Mouse (Mus musculus) neural tube, embryonic 13.5 days (tissue): ENCODE results near the gene Ak1. TPM values are rescaled to one million over a fixed set of nuclear protein-coding genes. Genes with fewer than 3 reads are reported as not detected.

Experiments used
- ATAC-seq: fragments of 200-750 bp; cut with Nextera tagmentation; 2 replicates; pipeline ENCODE4 v1.8.0; 2017; ENCODE audit warnings: low read depth, mild to moderate bottlenecking, moderate TSS enrichment, moderate library complexity
- H3K27ac ChIP-seq: fragments of 300-500 bp; sonication (generic); replicated peaks from 2 replicates; pipeline ENCODE4 v1.5.1; 2015; ENCODE audit warnings: moderate library complexity, mild to moderate bottlenecking, inconsistent platforms
- H3K27me3 ChIP-seq: fragments of 300-500 bp; sonication (generic); 2 replicates; pipeline ENCODE4 v1.6.1; 2015; ENCODE audit warnings: mild to moderate bottlenecking, inconsistent platforms
- H3K36me3 ChIP-seq: fragments of 300-500 bp; sonication (generic); 2 replicates; pipeline ENCODE4 v1.6.1; 2015; ENCODE audit warnings: mild to moderate bottlenecking, inconsistent platforms
- H3K4me1 ChIP-seq: fragments of 300-500 bp; sonication (generic); replicated peaks from 2 replicates; pipeline ENCODE4 v1.6.1; 2015; ENCODE audit warnings: inconsistent platforms
- H3K4me2 ChIP-seq: fragments of 300-500 bp; sonication (generic); 2 replicates; pipeline ENCODE4 v1.6.1; 2015; ENCODE audit warnings: inconsistent platforms, mild to moderate bottlenecking, moderate library complexity
- H3K4me3 ChIP-seq: fragments of 300-500 bp; sonication (generic); 2 replicates; pipeline ENCODE4 v1.5.1; 2015; ENCODE audit warnings: mild to moderate bottlenecking, inconsistent platforms
- H3K9ac ChIP-seq: fragments of 300-500 bp; sonication (generic); 2 replicates; pipeline ENCODE4 v1.6.1; 2015; ENCODE audit warnings: moderate library complexity, mild to moderate bottlenecking, inconsistent platforms
- H3K9me3 ChIP-seq: fragments of 300-500 bp; sonication (generic); 2 replicates; pipeline ENCODE4 v1.6.1; 2016; ENCODE audit warnings: inconsistent platforms
- WGBS: fragments of 180-500 bp; shearing (Covaris S2); methylation state at CpG from one replicate; pipeline ENCODE4 v1.1.7; 2015; 5-methylcytosine and 5-hydroxymethylcytosine counted together
- polyA plus RNA-seq: library from polyadenylated mRNA; unstranded; fragments of >200 nt; fragmentation: Nextera tagmentation; extraction: Ambion mirVana; gene quantifications from 2 replicates; pipeline ENCODE4 v1.2.1, GENCODE M21; 2015

Ak1 gene
- polyA plus RNA-seq, 1 experiment from 2014 or later, result 74.2 TPM

DNA sequence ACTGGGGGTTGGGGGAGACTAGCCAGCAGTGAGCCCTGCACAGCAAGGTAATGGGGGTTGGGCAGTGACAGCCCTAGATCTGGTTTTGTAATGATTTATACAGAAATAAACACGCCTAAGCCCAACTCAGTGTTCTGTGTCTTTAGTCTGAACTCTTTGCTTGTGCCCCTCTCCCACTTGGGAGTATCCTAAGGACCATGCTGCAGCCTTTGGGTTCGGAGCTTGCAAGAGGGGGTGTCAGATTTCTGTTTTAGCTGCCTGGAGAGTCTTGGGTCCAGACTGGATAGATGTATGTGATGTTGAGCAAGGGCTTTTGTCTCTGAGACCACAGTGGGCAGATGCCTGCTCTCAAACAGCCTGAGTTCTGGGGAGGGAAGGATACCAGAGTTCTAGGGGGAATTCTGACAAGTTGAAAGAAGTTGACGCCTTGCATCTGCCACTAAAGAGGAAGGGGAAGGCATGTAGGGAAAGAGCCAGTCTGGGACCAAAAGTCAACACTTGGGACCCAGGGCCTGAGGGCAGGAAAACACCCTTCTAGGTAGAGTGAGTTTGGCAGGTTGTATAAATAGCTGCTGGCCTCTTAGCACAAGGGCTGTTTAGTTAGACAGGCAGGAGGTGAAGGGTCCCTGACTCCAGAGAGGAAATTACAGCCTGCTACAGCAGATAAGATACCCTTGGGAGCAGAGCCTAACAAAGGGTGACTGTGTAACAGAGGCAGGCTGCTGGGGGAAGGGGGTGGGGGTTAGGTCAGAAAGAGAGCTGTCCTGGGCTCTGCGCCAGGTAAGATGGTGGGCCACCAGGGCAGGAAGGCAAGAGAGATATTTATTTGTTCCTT, 659 bp upstream of the Ak1 start:
- H3K4me3 ChIP-seq, result no peak overlapping the region
- peak; percentile 25; the same call in 1 of the 2 replicates for ATAC-seq
- no peaks in the 10 kb centered on the region for H3K27me3 ChIP-seq
- H3K9ac ChIP-seq, result peak overlapping the region; percentile 38; the same call in 1 of the 2 replicates
- peak overlapping the region; percentile 73 for H3K27ac ChIP-seq
- no peaks in the 10 kb centered on the region for H3K9me3 ChIP-seq
- peaks cover 54% of the 10 kb centered on the region for H3K4me1 ChIP-seq
- H3K36me3 ChIP-seq, result 0 out of 2 replicates have a peak, but pooled peaks cover 8% of the 10 kb centered on the region
- 37% methylated on average over 4 of the region's 4 CpGs for WGBS
- no peak overlapping the region for H3K4me2 ChIP-seq

DNA sequence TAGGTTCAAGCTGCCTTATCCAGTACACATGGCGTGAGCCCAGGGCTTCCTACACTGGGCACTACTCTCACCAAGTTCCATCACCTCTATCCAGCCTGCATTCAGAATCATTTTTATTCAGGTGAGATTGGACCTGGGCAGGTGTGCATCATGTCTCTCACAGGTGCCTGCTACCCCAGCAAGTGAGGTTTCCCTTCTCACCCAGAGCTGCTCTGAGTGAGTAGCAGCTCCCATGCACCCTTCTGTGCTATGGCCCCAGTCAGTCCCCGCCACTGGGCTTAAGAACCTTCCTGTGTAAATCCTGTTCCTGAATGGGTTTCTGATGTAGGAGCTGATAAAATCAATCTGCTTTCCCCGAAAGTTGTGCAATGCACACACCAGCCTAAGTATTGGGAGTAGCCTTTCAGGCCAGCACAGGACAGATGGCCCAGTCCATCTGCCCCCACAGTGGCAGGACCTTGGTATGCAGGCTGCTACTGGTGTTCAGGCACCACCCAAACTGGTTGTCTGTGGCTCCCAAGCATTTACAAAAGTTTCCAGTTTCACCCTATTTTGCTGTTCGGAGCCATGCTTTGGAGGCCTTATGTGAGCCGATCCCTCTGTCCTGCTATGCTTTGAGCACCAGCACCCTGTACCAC, 2.7 kb downstream of the Ak1 start:
- 82% methylated on average over 5 of the region's 5 CpGs for WGBS
- Histone ChIP-seq H3K4me1 (peaks cover 76% of the 10 kb centered on the region), H3K27ac (no peak overlapping the region), H3K4me2 (no peak overlapping the region), H3K9ac (no peak overlapping the region), H3K9me3 (no peaks in the 10 kb centered on the region), H3K4me3 (no peak overlapping the region), H3K27me3 (no peaks in the 10 kb centered on the region), H3K36me3 (no peaks in the 10 kb centered on the region)
- no peak for ATAC-seq

DNA sequence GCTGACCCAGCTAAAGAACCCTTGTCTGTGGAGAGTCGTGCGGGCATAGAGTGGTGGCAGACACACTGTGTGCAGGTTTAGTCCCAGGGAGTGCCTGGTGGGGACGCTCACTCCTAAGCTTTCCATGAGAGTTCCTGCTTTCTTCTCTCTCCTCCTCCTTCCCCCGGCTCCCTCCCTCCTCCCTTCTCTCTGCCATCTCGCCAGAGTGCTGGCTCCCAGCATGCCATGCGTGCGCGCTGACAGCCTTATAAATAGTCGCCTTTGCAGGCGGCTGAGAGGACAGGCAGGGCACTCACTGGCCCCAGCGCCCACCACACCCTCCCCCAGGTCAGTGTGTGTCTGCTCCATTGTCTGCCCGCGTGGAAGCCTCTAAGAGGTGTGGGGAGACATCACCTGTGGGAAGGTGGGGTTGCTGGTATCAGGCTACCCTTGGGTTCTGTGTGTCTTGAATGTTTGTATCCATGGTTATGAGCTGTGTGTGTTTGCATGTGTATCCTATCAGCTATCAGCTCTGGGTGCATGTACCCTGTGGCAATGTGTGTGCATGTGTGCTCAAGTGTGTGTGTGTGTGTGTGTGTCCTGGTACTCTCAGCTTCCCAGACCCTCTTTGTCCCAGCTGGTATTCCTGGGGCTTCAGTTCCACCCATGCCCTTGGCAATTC, 3.8 kb downstream of the Ak1 start:
- peak; percentile 43 for ATAC-seq
- no peaks in the 10 kb centered on the region for H3K36me3 ChIP-seq

DNA sequence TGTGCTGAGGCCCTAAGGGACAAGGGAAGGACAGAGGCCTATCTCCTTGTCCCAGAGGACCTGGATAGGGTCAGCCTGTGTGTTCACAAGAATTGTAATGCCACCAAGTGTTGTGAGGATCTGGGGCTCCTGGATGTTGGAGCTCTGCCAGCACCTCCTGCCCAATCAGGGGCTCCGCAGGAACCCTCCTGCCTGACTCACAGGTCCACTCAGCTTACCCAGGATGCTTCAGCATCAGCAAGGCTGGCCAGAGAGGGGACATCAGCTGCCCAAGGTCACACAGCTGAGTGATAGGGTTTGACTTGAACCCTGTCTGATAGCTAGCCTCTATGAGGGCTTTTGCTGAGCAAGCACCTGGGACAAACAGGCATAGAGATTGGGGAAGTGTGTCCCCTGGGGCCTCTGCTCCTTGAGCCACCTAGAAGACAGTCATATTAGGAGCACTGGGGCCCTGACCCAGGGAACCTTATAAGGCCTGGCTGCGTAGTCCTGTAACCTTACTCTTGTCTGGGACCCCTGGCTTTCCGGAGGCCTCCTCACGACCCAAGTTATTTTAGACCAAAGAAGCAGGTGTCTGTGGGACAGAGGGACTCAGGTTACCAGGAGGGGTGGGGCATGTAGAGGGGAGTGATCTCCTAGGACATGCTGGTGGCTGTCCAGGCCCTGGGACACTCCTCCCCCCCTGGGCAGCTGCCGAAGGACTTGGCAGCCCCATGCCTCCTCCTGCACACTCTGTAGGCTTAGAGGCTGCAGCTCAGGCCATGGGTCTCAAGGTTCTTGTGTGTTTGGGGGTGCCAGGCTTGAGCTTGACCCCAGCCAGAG, 4.5 kb downstream of the Ak1 start:
- H3K9ac ChIP-seq, result peak overlapping the region; percentile 75
- 0 out of 2 replicates have a peak, but pooled peaks have one; percentile 1 for ATAC-seq
- peaks cover 66% of the 10 kb centered on the region for H3K4me1 ChIP-seq
- whole genome bisulfite sequencing, result 63% methylated on average over 5 of the region's 5 CpGs
- H3K27ac ChIP-seq, result peak overlapping the region; percentile 91
- no peaks in the 10 kb centered on the region for H3K36me3 ChIP-seq
- peak overlapping the region; percentile 35 for H3K4me3 ChIP-seq
- H3K9me3 ChIP-seq, result no peaks in the 10 kb centered on the region
- peak overlapping the region; percentile 65 for H3K4me2 ChIP-seq
- no peaks in the 10 kb centered on the region for H3K27me3 ChIP-seq

More for the DNA sequence above, 3.8 kb downstream of the Ak1 start:
- H3K9me3 ChIP-seq, result no peaks in the 10 kb centered on the region
- peak overlapping the region; percentile 35 for H3K4me3 ChIP-seq
- peak overlapping the region; percentile 65 for H3K4me2 ChIP-seq
- peak overlapping the region; percentile 91 for H3K27ac ChIP-seq
- peak overlapping the region; percentile 75 for H3K9ac ChIP-seq
- WGBS, result 3% methylated on average over 13 of the region's 13 CpGs
- peaks cover 73% of the 10 kb centered on the region for H3K4me1 ChIP-seq
- H3K27me3 ChIP-seq, result no peaks in the 10 kb centered on the region

DNA sequence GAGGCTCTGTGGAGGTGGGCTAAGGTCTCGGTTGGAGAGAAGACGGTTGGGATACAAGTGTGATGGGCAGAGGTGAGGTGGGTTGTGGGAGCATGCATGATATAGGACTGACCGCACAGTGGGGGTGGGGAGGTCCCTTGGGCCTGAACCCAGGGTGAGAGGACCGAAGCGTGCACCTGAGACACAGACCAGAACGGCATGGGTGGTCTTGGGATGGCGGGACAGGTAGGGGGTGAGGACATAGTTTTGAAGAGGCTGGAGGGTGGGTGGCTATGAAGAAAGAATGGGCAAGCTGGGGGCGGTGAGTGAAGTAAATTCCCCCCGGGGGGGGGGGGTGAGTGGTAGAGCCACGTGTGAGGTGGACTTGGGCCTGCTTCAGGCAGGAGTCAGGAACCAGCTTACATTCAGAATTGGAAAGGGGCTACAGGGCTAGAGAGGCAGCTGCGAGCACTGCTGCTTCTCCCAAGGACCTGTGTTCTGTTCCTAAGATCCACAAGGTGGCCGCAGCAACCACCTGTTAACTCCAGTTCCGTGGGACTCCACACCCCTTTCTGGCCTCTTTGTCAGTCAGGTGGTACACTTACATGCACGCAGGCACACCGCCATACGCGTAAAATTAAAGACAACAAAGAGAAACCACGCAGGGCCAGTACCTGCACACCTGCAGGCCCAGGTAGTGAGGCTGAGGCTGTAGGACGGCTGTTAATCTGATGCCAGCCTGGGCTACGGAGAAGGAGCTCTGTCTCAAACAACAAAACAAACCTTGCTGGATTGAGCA, 5.9 kb downstream of the Ak1 start:
- Histone ChIP-seq H3K4me3 (no peak overlapping the region), H3K27me3 (no peaks in the 10 kb centered on the region), H3K9me3 (no peaks in the 10 kb centered on the region), H3K9ac (0 out of 2 replicates have a peak overlapping the region, but pooled peaks have one; percentile 44), H3K27ac (no peak overlapping the region; the same call in 1 of the 2 replicates), H3K4me2 (0 out of 2 replicates have a peak overlapping the region, but pooled peaks have one; percentile 65), H3K4me1 (peaks cover 56% of the 10 kb centered on the region), H3K36me3 (no peaks in the 10 kb centered on the region)
- no peak for ATAC-seq
- WGBS, result 68% methylated on average over 20 of the region's 20 CpGs

DNA sequence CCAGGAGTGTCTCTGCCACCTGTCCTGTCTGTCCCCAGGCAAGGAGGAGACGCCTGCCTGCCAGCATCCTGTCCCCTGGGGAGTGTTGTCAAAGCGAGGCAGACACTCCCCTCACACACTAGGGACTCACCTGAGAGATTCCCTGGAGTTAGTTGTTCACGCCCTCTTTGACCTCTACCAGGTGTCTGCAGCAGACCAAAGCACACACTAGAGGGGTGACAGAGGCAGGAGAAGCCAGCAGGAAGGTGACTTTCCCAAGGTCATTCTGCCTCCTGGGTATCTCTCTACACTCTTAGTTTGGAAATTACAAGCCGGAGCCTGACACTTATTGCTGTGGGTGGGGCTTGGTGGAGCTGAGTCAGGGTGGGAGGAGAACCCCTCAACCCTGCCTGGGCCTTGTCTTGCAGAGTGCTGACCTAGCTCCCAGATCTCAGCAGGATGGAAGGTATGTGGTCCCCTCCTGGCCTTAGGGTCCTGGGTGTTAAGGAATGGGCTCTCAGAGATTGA, 6.5 kb downstream of the Ak1 start:
- Histone ChIP-seq H3K27me3 (no peaks in the 10 kb centered on the region), H3K27ac (peak overlapping the region; percentile 73; the same call in 1 of the 2 replicates), H3K36me3 (no peaks in the 10 kb centered on the region), H3K4me1 (peaks cover 56% of the 10 kb centered on the region), H3K4me2 (no peak overlapping the region), H3K9me3 (no peaks in the 10 kb centered on the region), H3K9ac (peak overlapping the region; percentile 44), H3K4me3 (no peak overlapping the region)
- no peak for ATAC-seq
- WGBS, result 56% methylated on average over 4 of the region's 4 CpGs

DNA sequence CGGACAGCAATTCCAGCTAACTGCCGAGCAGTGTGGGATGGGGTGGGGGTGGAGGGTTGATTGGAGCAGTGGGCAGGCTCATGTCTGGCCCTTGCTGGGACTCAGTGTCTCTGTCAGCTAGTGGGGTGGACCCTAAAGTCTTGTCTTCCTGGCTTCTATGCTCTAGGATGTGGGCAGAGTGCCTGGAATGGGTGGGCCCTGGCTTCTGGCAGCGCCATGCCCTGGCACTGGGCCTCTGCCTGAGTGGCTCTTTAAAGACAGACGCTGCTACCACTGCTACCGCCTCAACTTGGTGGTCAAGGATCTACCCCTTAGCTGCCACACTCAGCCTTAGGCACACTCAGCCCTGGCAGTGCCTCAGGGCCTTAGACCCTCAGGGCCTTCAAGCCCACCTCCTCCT, 7.2 kb downstream of the Ak1 start:
- Histone ChIP-seq H3K27ac (peak overlapping the region; percentile 73), H3K4me2 (0 out of 2 replicates have a peak overlapping the region, but pooled peaks have one; percentile 33), H3K4me1 (peaks cover 56% of the 10 kb centered on the region), H3K9me3 (no peaks in the 10 kb centered on the region), H3K27me3 (no peaks in the 10 kb centered on the region), H3K9ac (peak overlapping the region; percentile 44), H3K36me3 (no peaks in the 10 kb centered on the region), H3K4me3 (no peak overlapping the region)
- WGBS, result 30% methylated on average over 5 of the region's 5 CpGs
- ATAC-seq, result peak; percentile 14; the same call in 1 of the 2 replicates

DNA sequence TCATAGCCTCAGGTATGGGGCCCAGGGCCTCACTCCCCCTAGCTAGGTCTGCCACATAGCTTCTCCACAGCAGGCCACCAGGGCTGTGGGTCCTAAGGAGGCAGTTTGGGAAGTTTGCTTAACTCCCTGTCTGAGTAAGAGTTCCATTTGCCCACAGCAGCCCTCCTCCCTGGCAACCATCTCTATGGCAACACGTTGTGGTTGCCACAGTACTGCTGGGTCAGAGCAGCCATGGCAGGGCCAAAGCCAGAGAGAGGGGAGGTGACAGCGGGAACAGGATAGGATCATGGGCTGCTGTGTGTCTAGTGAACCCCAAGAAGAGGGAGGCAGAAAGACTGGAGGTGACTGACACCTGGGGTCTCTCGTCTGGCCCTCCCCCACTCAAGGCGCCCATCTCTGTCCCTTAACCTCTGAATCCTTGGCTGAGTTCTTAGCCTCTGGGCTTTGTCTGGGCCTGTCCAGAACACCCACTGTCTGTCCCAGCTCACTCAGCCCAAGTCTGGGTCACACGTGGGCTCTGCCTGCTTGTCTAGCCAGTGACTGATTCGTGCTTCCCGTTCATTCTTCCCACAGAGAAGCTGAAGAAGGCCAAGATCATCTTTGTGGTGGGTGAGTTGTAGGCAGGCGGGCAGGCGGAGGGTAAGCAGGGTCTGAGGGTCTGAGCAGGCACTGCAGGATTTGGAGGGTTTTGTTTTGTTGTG, 7.9 kb downstream of the Ak1 start:
- Histone ChIP-seq H3K36me3 (peaks cover 3% of the 10 kb centered on the region; the same call in 1 of the 2 replicates), H3K4me3 (no peak overlapping the region), H3K27me3 (no peaks in the 10 kb centered on the region), H3K9ac (peak overlapping the region; percentile 44; the same call in 1 of the 2 replicates), H3K4me2 (peak overlapping the region; percentile 33), H3K4me1 (peaks cover 57% of the 10 kb centered on the region), H3K9me3 (no peaks in the 10 kb centered on the region), H3K27ac (peak overlapping the region; percentile 73)
- peak; percentile 44 for ATAC-seq
- 34% methylated on average over 9 of the region's 9 CpGs for WGBS

DNA sequence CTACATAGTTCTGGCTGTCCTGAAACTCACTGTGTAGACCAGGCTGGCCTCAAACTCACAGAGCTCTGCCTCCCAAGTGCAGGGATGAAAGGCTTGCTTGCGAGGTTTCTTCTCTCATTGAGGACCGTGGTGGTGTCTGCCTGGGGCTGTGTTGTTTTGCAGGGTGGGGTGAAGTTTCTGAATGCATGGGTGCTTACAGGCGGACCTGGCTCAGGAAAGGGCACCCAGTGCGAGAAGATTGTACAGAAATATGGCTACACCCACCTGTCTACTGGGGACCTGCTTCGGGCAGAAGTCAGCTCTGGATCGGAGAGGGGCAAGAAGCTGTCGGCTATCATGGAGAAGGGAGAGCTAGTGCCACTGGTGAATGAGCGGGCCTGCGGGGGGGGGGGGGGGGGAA, 8.5 kb downstream of the Ak1 start:
- Histone ChIP-seq H3K9ac (no peak overlapping the region), H3K9me3 (no peaks in the 10 kb centered on the region), H3K4me3 (no peak overlapping the region), H3K27me3 (no peaks in the 10 kb centered on the region), H3K4me2 (peak overlapping the region; percentile 33; the same call in 1 of the 2 replicates), H3K4me1 (peaks cover 57% of the 10 kb centered on the region), H3K36me3 (peaks cover 3% of the 10 kb centered on the region; the same call in 1 of the 2 replicates), H3K27ac (peak overlapping the region; percentile 73; the same call in 1 of the 2 replicates)
- 79% methylated on average over 8 of the region's 9 CpGs for WGBS
- ATAC-seq, result no peak

DNA sequence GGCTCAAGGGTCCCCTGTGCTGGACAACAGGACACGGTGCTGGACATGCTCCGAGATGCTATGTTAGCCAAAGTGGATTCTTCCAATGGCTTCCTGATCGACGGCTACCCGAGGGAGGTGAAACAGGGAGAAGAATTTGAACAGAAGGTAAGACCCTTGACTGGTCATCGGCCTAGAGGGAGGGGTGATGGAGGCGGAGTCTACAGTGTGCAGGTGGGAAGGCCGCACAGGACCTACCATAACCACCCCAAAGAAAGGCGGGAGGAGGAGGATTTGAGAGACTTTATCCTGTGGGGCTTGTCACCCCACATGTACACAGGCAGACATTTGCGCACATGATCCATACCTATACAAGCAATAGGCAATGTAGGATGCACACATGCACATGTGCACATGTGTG, 9.5 kb downstream of the Ak1 start:
- Histone ChIP-seq H3K9me3 (no peaks in the 10 kb centered on the region), H3K4me3 (no peak overlapping the region), H3K4me2 (no peak overlapping the region), H3K27me3 (no peaks in the 10 kb centered on the region), H3K36me3 (peaks cover 3% of the 10 kb centered on the region; the same call in 1 of the 2 replicates), H3K9ac (no peak overlapping the region), H3K27ac (no peak overlapping the region), H3K4me1 (peaks cover 47% of the 10 kb centered on the region)
- WGBS, result 89% methylated on average over 10 of the region's 10 CpGs
- no peak for ATAC-seq
